Mouse (Mus musculus): Measurements from ENCODE around the gene Odf3l1. TPM values are rescaled to one million over a fixed set of nuclear protein-coding genes. Genes with fewer than 3 reads are reported as not detected.

Odf3l1 gene
- total RNA-seq (2023): not detected

DNA sequence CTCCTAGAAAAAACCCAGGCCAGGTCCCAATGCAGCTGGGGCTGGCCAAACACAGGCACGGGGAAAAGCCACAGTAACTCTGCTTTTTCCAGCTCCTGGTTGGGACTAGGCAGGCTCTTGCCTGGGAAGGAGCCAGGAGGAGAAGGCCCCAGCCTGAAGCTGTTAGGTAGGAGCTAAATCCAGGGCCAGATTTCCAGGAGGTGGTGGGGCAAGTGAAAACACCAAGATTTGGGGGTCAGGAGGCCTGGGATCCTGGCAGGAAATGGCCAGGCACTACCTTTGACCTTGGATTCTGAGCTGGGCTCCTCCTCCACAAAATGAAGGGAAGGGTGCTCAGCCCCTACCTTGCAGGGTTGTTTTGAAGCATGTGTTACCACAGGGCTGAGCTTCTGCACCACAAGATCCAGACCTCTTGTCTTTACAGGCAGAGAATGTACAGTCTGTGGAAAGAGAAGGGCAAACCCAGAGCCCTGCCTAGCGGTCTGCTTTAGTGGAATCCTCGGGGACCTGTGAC is at the start of gene Odf3l1:
TSS of gene Odf3l1 (minus strand) at position 464 of the 514 bp plus-strand sequence.

DNA sequence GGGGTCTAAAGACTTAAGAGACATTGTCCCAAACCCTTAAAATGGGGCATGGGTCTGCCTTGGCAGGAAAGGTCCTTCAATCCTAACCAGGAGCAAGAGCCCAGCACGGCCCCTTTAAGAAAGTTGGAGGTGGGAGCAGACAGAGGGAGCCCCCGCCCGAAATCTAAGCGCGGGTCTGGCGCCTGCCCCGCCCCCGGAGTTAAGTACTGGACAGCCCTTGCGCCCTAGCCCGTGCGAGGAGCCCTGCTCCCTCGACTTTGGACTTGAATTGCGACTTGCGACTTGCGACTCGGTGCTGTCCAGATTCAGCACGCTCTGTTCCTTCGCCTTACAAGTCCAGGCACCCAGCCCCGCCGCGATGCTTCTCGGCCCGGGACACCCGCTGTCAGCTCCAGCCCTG is 353 bp upstream of the Odf3l1 start, which contains the start of gene Cspg4:
TSS of gene Cspg4 (plus strand) at position 202 of the 400 bp plus-strand sequence.

Other genes with a start within 250 kb of the Odf3l1 start
- gene Lingo1, start 68.2 kb downstream of the Odf3l1 start, total RNA-seq (2023): not detected
- not detected for gene Cspg4, start 354 bp upstream of the Odf3l1 start, total RNA-seq (2023)
- 14.1 TPM for gene Snx33, start 63.7 kb upstream of the Odf3l1 start, total RNA-seq (2023)
- 88.9 TPM for gene Imp3, start 72.8 kb upstream of the Odf3l1 start, total RNA-seq (2023)
- gene Snupn, start 86.2 kb upstream of the Odf3l1 start, total RNA-seq (2023): 8.1 TPM
- gene Ptpn9, start 130.2 kb upstream of the Odf3l1 start, total RNA-seq (2023): 14.0 TPM
- gene Sin3a, start 207.4 kb upstream of the Odf3l1 start, total RNA-seq (2023): 111 TPM

Data from CD4-positive naive resting alpha-beta T cell, adult 57 days (primary cell).